8 mouse cellular contexts compared by ENCODE assay signal in genomic region chr5:134179871-134180270, GRCm38 (mm10). TPM values are rescaled to one million over a fixed set of nuclear protein-coding genes. Genes with fewer than 3 reads are reported as not detected.
DNase-seq lines count a peak whose midpoint lies in the region; ATAC-seq lines count a peak whose summit lies in the region.

No protein-coding gene starts in this region.

- peaks cover 39% of the 10 kb centered on the region for H3K4me1 ChIP-seq in kidney, embryonic 15.5 days

- no peak overlapping the region for H3K9ac ChIP-seq in kidney, embryonic 15.5 days

- no peak overlapping the region for H3K4me2 ChIP-seq in kidney, embryonic 15.5 days

- H3K36me3 ChIP-seq in kidney, embryonic 15.5 days = no peaks in the 10 kb centered on the region

- WGBS in kidney, embryonic 15.5 days = 21% methylated on average over 7 of the region's 7 CpGs

- peak; percentile 61 for DNase-seq in kidney, adult 11 months
- peak; percentile 80 to 82 for DNase-seq in adrenal gland, adult 18-20 months (ENCODE audit: low spot score in 2 of 2)
- DNase-seq in embryo, embryonic 10.5 days (ENCODE audit: low spot score) = peak; percentile 94
- peak; percentile 86 to 89 for DNase-seq in left cerebral cortex, postnatal 25 days (ENCODE audit: low spot score in 2 of 2)
- DNase-seq in ovary, postnatal 10 days (ENCODE audit: low spot score) = peak; percentile 44
- DNase-seq in thymus, postnatal 0 days (ENCODE audit: low spot score) = peak; percentile 89

- no peak overlapping the region for H3K27ac ChIP-seq in kidney, embryonic 15.5 days

- H3K4me3 ChIP-seq in kidney, embryonic 15.5 days (replicated peaks) = no peak overlapping the region

- intact Hi-C loops in left cerebral cortex, postnatal 25 days (cut with DNase I) = loop anchor here (2.0 kb wide), 2 partner anchors 171 to 307 kb away; no protein-coding TSS in a partner anchor

- no peak for ATAC-seq in kidney, embryonic 15.5 days (replicated peaks; ENCODE audit: low FRiP score)
- peak; percentile 13 to 30; a peak in 1 of 4 replicates for ATAC-seq in hematopoietic stem cell, adult 5-6 weeks (replicated peaks in 1 of 2; ENCODE audit: insufficient read depth in 1 of 2, low FRiP score in 2 of 2, low TSS enrichment in 1 of 2, low read depth in 1 of 2, poor library complexity in 2 of 2, severe bottlenecking in 2 of 2)

- no peaks in the 10 kb centered on the region for H3K27me3 ChIP-seq in kidney, embryonic 15.5 days

- H3K9me3 ChIP-seq in kidney, embryonic 15.5 days (replicated peaks) = no peaks in the 10 kb centered on the region

RNA-seq across cellular contexts. Expression of gene Rcc1l, which starts 3.3 kb away (rescaled TPM):
- 34.6 and 37.2 TPM in 2 replicates for polyA plus RNA-seq in kidney, embryonic 15.5 days (2015; fragmentation: Nextera tagmentation; extraction: Ambion mirVana)
- total RNA-seq in adrenal gland, adult 18-20 months (2021) = 10 to 100 TPM; 28.2 to 34.7 TPM
- 8.0 and 9.1 TPM in 2 replicates for total RNA-seq in hematopoietic stem cell, adult 5-6 weeks (2017)
- total RNA-seq in left cerebral cortex, postnatal 25 days (2021) = 10 to 100 TPM; 15.2 to 17.2 TPM
- 21.0 and 22.4 TPM in 2 replicates for polyA plus RNA-seq in thymus, postnatal 0 days (2015; fragmentation: Nextera tagmentation; extraction: Ambion mirVana)

RNA-seq across cellular contexts. Expression of gene Gtf2ird2, which starts 3.9 kb away (rescaled TPM):
- 9.1 and 9.6 TPM in 2 replicates for polyA plus RNA-seq in kidney, embryonic 15.5 days (2015; fragmentation: Nextera tagmentation; extraction: Ambion mirVana)
- total RNA-seq in adrenal gland, adult 18-20 months (2021) = 1 to 10 TPM; 8.1 to 8.5 TPM
- 7.8 and 11.9 TPM in 2 replicates for total RNA-seq in hematopoietic stem cell, adult 5-6 weeks (2017)
- 10 to 100 TPM; 15.1 to 16.7 TPM for total RNA-seq in left cerebral cortex, postnatal 25 days (2021)
- polyA plus RNA-seq in thymus, postnatal 0 days (2015; fragmentation: Nextera tagmentation; extraction: Ambion mirVana) = 4.4 and 5.9 TPM in 2 replicates

RNA-seq across cellular contexts. Expression of gene Ncf1, which starts 49.6 kb away (rescaled TPM):
- 3.6 and 3.7 TPM in 2 replicates for polyA plus RNA-seq in kidney, embryonic 15.5 days (2015; fragmentation: Nextera tagmentation; extraction: Ambion mirVana)
- total RNA-seq in adrenal gland, adult 18-20 months (2021) = 10 to 100 TPM; 10.0 to 12.1 TPM
- 61.2 and 107 TPM in 2 replicates for total RNA-seq in hematopoietic stem cell, adult 5-6 weeks (2017)
- total RNA-seq in left cerebral cortex, postnatal 25 days (2021) = 1 to 10 TPM; 5.1 to 7.3 TPM
- 9.6 and 10.3 TPM in 2 replicates for polyA plus RNA-seq in thymus, postnatal 0 days (2015; fragmentation: Nextera tagmentation; extraction: Ambion mirVana)

Comparison
In these comparisons a context has a peak if more than half of its experiments do, and no peak if none do; other contexts are left out.
1. DNase-seq: peak in every context shown above with its lines; median percentile 94 in embryo, embryonic 10.5 days; 89 in thymus, postnatal 0 days; 88 in left cerebral cortex, postnatal 25 days; 81 in adrenal gland, adult 18-20 months; 61 in kidney, adult 11 months; 44 in ovary, postnatal 10 days.